Mouse (Mus musculus) T-cell, adult 2 months (primary cell): Measurements from ENCODE around the gene Rbms3.

ENCODE experiments used
- DNase-seq: peaks from one replicate; pipeline ENCODE4 v3.0.0; 2022; ENCODE audit warnings: low spot score

The Rbms3 gene

GRCm38 (mm10) chr9:117187116-117188034, 442.3 kb downstream of the Rbms3 start:
- no peak for DNase-seq

- DNase-seq, result no peak
These were observed 449.1 kb downstream of the Rbms3 start for GRCm38 (mm10) chr9:117180658-117181057.

- no peak for DNase-seq
These were observed 451.3 kb downstream of the Rbms3 start for GRCm38 (mm10) chr9:117178366-117178765.

GRCm38 (mm10) chr9:117172526-117172925, 457.2 kb downstream of the Rbms3 start:
- no peak for DNase-seq

- DNase-seq, result no peak
These were observed 460.5 kb downstream of the Rbms3 start for GRCm38 (mm10) chr9:117169196-117169595.

GRCm38 (mm10) chr9:117163143-117163542, 466.6 kb downstream of the Rbms3 start:
- DNase-seq, result no peak

- no peak for DNase-seq
These were observed 468.6 kb downstream of the Rbms3 start for GRCm38 (mm10) chr9:117161150-117161549.

GRCm38 (mm10) chr9:117156330-117156905, 473.3 kb downstream of the Rbms3 start:
- no peak for DNase-seq

- no peak for DNase-seq
These were observed 475.1 kb downstream of the Rbms3 start for GRCm38 (mm10) chr9:117154590-117154989.

- DNase-seq, result no peak
These were observed 475.9 kb downstream of the Rbms3 start for GRCm38 (mm10) chr9:117153686-117154274.

GRCm38 (mm10) chr9:117151951-117152350, 477.8 kb downstream of the Rbms3 start:
- DNase-seq, result no peak

GRCm38 (mm10) chr9:117144057-117144723, 485.5 kb downstream of the Rbms3 start:
- DNase-seq, result no peak

GRCm38 (mm10) chr9:117139971-117140370, 489.7 kb downstream of the Rbms3 start:
- no peak for DNase-seq

- no peak for DNase-seq
These were observed 493.3 kb downstream of the Rbms3 start for GRCm38 (mm10) chr9:117136410-117136809.

- DNase-seq, result no peak
These were observed 495.7 kb downstream of the Rbms3 start for GRCm38 (mm10) chr9:117134043-117134442.

- no peak for DNase-seq
These were observed 502.9 kb downstream of the Rbms3 start for GRCm38 (mm10) chr9:117126816-117127215.

GRCm38 (mm10) chr9:117125844-117126243, 503.9 kb downstream of the Rbms3 start:
- no peak for DNase-seq

GRCm38 (mm10) chr9:117121572-117121971, 508.1 kb downstream of the Rbms3 start:
- no peak for DNase-seq

GRCm38 (mm10) chr9:117117181-117117729, 512.5 kb downstream of the Rbms3 start:
- DNase-seq, result no peak

GRCm38 (mm10) chr9:117115609-117116008, 514.1 kb downstream of the Rbms3 start:
- DNase-seq, result no peak

- no peak for DNase-seq
These were observed 516.1 kb downstream of the Rbms3 start for GRCm38 (mm10) chr9:117113592-117113991.

GRCm38 (mm10) chr9:117107926-117108325, 521.8 kb downstream of the Rbms3 start:
- no peak for DNase-seq
